Mouse (Mus musculus): ENCODE measurements around the gene Cisd3. TPM values are rescaled to one million over a fixed set of nuclear protein-coding genes. Genes with fewer than 3 reads are reported as not detected.
"Not testable (repeated sequence)": the region's sequence is repeated elsewhere in the genome, so short reads cannot be mapped to it uniquely, and the experiment has no call there.

Gene Cisd3
- 59.1 and 63.8 TPM in 2 replicates for polyA plus RNA-seq (2015; fragmentation: Nextera tagmentation; extraction: Ambion mirVana)

GRCm38 (mm10) chr11:97685613-97686321 lies at the start of gene Cisd3:
Gene Cisd3 (plus strand): TSS chr11:97685826.
- Histone ChIP-seq H3K9ac (replicated peaks; ENCODE audit: low read depth) (no peak within 1 kb of the TSS), H3K4me1 (ENCODE audit: insufficient read depth, low read depth, low read length) (peaks cover 15% of the 10 kb centered on the region; the same call in 1 of the 2 replicates), H3K36me3 (ENCODE audit: insufficient read depth, low read length) (peaks cover 8% of the 10 kb centered on the region), H3K4me3 (ENCODE audit: low read depth, low read length) (peak within 1 kb of the TSS; percentile 12), H3K4me2 (replicated peaks; ENCODE audit: low read depth, low read length) (peak within 1 kb of the TSS; percentile 52), H3K27ac (ENCODE audit: low read length) (peak within 1 kb of the TSS; percentile 32), H3K9me3 (ENCODE audit: low read length) (no peaks in the 10 kb centered on the region), H3K27me3 (replicated peaks; ENCODE audit: insufficient read depth, low read length) (no peaks in the 10 kb centered on the region)
- no peak for TF ChIP-seq CTCF (IDR thresholded peaks at IDR 0.05)
- WGBS: under 1% methylated on average over 39 of the region's 43 CpGs
- peak; percentile 95 for ATAC-seq
- peak; percentile 96 for DNase-seq (ENCODE audit: low spot score)

GRCm38 (mm10) chr11:97641668-97642067 lies 44.0 kb upstream of the Cisd3 start:
- no peak overlapping the region for H3K9ac ChIP-seq (replicated peaks; ENCODE audit: low read depth)
- H3K4me3 ChIP-seq (ENCODE audit: low read depth, low read length): no peak overlapping the region
- ATAC-seq (no peak), DNase-seq (ENCODE audit: low spot score) (no peak)
- no peaks in the 10 kb centered on the region for H3K36me3 ChIP-seq (ENCODE audit: insufficient read depth, low read length)
- H3K4me2 ChIP-seq (replicated peaks; ENCODE audit: low read depth, low read length): no peak overlapping the region
- H3K4me1 ChIP-seq (ENCODE audit: insufficient read depth, low read depth, low read length): no peaks in the 10 kb centered on the region
- no peak overlapping the region for H3K27ac ChIP-seq (ENCODE audit: low read length)
- no peaks in the 10 kb centered on the region for H3K9me3 ChIP-seq (ENCODE audit: low read length)
- WGBS: 47% methylated on average over 8 of the region's 8 CpGs
- H3K27me3 ChIP-seq (replicated peaks; ENCODE audit: insufficient read depth, low read length): no peaks in the 10 kb centered on the region
- TF ChIP-seq EP300 (IDR thresholded peaks at IDR 0.05) (no peak), CTCF (IDR thresholded peaks at IDR 0.05) (no peak)

GRCm38 (mm10) chr11:97642746-97643145 lies 42.9 kb upstream of the Cisd3 start:
- Histone ChIP-seq H3K36me3 (ENCODE audit: insufficient read depth, low read length) (no peaks in the 10 kb centered on the region), H3K27ac (ENCODE audit: low read length) (no peak overlapping the region), H3K4me2 (replicated peaks; ENCODE audit: low read depth, low read length) (no peak overlapping the region), H3K4me1 (ENCODE audit: insufficient read depth, low read depth, low read length) (no peaks in the 10 kb centered on the region), H3K9ac (replicated peaks; ENCODE audit: low read depth) (no peak overlapping the region), H3K27me3 (replicated peaks; ENCODE audit: insufficient read depth, low read length) (no peaks in the 10 kb centered on the region), H3K4me3 (ENCODE audit: low read depth, low read length) (no peak overlapping the region), H3K9me3 (ENCODE audit: low read length) (no peaks in the 10 kb centered on the region)
- ATAC-seq: no peak
- WGBS: 42% methylated on average over 2 of the region's 2 CpGs
- TF ChIP-seq CTCF (IDR thresholded peaks at IDR 0.05) (peak; percentile 36), EP300 (IDR thresholded peaks at IDR 0.05) (no peak)
- DNase-seq (ENCODE audit: low spot score): no peak

GRCm38 (mm10) chr11:97643380-97644055 lies 42.1 kb upstream of the Cisd3 start:
- no peak for TF ChIP-seq EP300 (IDR thresholded peaks at IDR 0.05)
- no peak for TF ChIP-seq CTCF (IDR thresholded peaks at IDR 0.05)
- Histone ChIP-seq H3K4me2 (replicated peaks; ENCODE audit: low read depth, low read length) (no peak overlapping the region), H3K9ac (replicated peaks; ENCODE audit: low read depth) (no peak overlapping the region), H3K36me3 (ENCODE audit: insufficient read depth, low read length) (no peaks in the 10 kb centered on the region), H3K4me1 (ENCODE audit: insufficient read depth, low read depth, low read length) (no peaks in the 10 kb centered on the region), H3K27ac (ENCODE audit: low read length) (no peak overlapping the region), H3K9me3 (ENCODE audit: low read length) (no peaks in the 10 kb centered on the region), H3K27me3 (replicated peaks; ENCODE audit: insufficient read depth, low read length) (no peaks in the 10 kb centered on the region), H3K4me3 (ENCODE audit: low read depth, low read length) (no peak overlapping the region)
- DNase-seq (ENCODE audit: low spot score): no peak
- no peak for ATAC-seq
- 69% methylated on average over 8 of the region's 8 CpGs for WGBS

- ATAC-seq (peak; percentile 88), DNase-seq (ENCODE audit: low spot score) (peak; percentile 90)
Measured at GRCm38 (mm10) chr11:97644834-97645233, 40.8 kb upstream of the Cisd3 start.

GRCm38 (mm10) chr11:97648541-97648940 lies 37.1 kb upstream of the Cisd3 start:
- H3K27me3 ChIP-seq (replicated peaks; ENCODE audit: insufficient read depth, low read length); H3K4me1 ChIP-seq (ENCODE audit: insufficient read depth, low read depth, low read length); H3K27ac ChIP-seq (ENCODE audit: low read length); DNase-seq (ENCODE audit: low spot score); H3K9me3 ChIP-seq (ENCODE audit: low read length); H3K36me3 ChIP-seq (ENCODE audit: insufficient read depth, low read length); H3K9ac ChIP-seq (replicated peaks; ENCODE audit: low read depth); H3K4me2 ChIP-seq (replicated peaks; ENCODE audit: low read depth, low read length); H3K4me3 ChIP-seq (ENCODE audit: low read depth, low read length); ATAC-seq: not testable (repeated sequence)
- WGBS: 82% methylated on average over 4 of the region's 4 CpGs

More at GRCm38 (mm10) chr11:97644834-97645233, 40.8 kb upstream of the Cisd3 start:
- no peaks in the 10 kb centered on the region for H3K4me1 ChIP-seq (ENCODE audit: insufficient read depth, low read depth, low read length)
- no peak overlapping the region for H3K4me3 ChIP-seq (ENCODE audit: low read depth, low read length)
- H3K4me2 ChIP-seq (replicated peaks; ENCODE audit: low read depth, low read length): no peak overlapping the region
- no peaks in the 10 kb centered on the region for H3K36me3 ChIP-seq (ENCODE audit: insufficient read depth, low read length)
- no peak overlapping the region for H3K27ac ChIP-seq (ENCODE audit: low read length)
- no peaks in the 10 kb centered on the region for H3K27me3 ChIP-seq (replicated peaks; ENCODE audit: insufficient read depth, low read length)
- H3K9ac ChIP-seq (replicated peaks; ENCODE audit: low read depth): no peak overlapping the region
- WGBS: 4% methylated on average over 6 of the region's 6 CpGs
- TF ChIP-seq EP300 (IDR thresholded peaks at IDR 0.05): no peak; the same call in 1 of the 2 replicates
- TF ChIP-seq CTCF (IDR thresholded peaks at IDR 0.05): peak; percentile 84
- no peaks in the 10 kb centered on the region for H3K9me3 ChIP-seq (ENCODE audit: low read length)

Data from lung, postnatal 0 days (tissue).